Mouse (Mus musculus) hindbrain, embryonic 14.5 days (tissue): ENCODE data around the gene Ppp2r5e. TPM values are rescaled to one million over a fixed set of nuclear protein-coding genes. Genes with fewer than 3 reads are reported as not detected.

Experiments
- ATAC-seq: fragments of 200-750 bp; cut with Nextera tagmentation; 2 replicates; pipeline ENCODE4 v1.8.0; 2017; ENCODE audit warnings: moderate number of reproducible peaks, mild to moderate bottlenecking, moderate TSS enrichment, moderate library complexity; ENCODE audit not compliant: low FRiP score
- DNase-seq: peaks from one replicate; pipeline ENCODE4 v3.0.0-alpha.2; 2015; ENCODE audit warnings: low spot score
- H3K27ac ChIP-seq: fragments of 300-500 bp; sonication (generic); 2 replicates; pipeline ENCODE4 v1.5.1; 2014; ENCODE audit warnings: mild to moderate bottlenecking, moderate library complexity
- H3K27me3 ChIP-seq: fragments of 300-500 bp; sonication (generic); 2 replicates; pipeline ENCODE4 v1.6.1; 2014; ENCODE audit warnings: mild to moderate bottlenecking, low read length, mixed read lengths; ENCODE audit not compliant: control insufficient read depth, insufficient read depth
- H3K36me3 ChIP-seq: fragments of 300-500 bp; sonication (generic); replicated peaks from 2 replicates; pipeline ENCODE4 v1.6.1; 2014; ENCODE audit not compliant: control insufficient read depth, insufficient read depth
- H3K4me1 ChIP-seq: fragments of 300-500 bp; sonication (generic); replicated peaks from 2 replicates; pipeline ENCODE4 v1.6.1; 2014; ENCODE audit warnings: antibody characterized with exemption, low read length, mixed read lengths; ENCODE audit not compliant: control insufficient read depth, insufficient read depth
- H3K4me2 ChIP-seq: fragments of 300-500 bp; sonication (generic); replicated peaks from 2 replicates; pipeline ENCODE4 v1.6.1; 2014; ENCODE audit warnings: mild to moderate bottlenecking, moderate library complexity
- H3K4me3 ChIP-seq: fragments of 300-500 bp; sonication (generic); replicated peaks from 2 replicates; pipeline ENCODE4 v1.5.1; 2014; ENCODE audit warnings: mild to moderate bottlenecking, low read length
- H3K9ac ChIP-seq: fragments of 300-500 bp; sonication (generic); 2 replicates; pipeline ENCODE4 v1.6.1; 2014
- H3K9me3 ChIP-seq: fragments of 300-500 bp; sonication (generic); 2 replicates; pipeline ENCODE4 v1.6.1; 2016; ENCODE audit warnings: low read length; ENCODE audit not compliant: control insufficient read depth
- WGBS: fragments of 180-500 bp; shearing (Covaris S2); extraction: QIAGEN DNeasy Blood & Tissue Kit; methylation state at CpG from one replicate; pipeline ENCODE4 v1.1.7; 2014; 5-methylcytosine and 5-hydroxymethylcytosine counted together
- polyA plus RNA-seq: library from polyadenylated mRNA; unstranded; fragments of >200 nt; fragmentation: Nextera tagmentation; extraction: Ambion mirVana; gene quantifications from 2 replicates; pipeline ENCODE4 v1.2.1, GENCODE M21; 2014

Gene Ppp2r5e
- polyA plus RNA-seq, 1 experiment from 2014 or later: 27.1 TPM

- 92% methylated on average over 10 of the region's 10 CpGs for WGBS
- ATAC-seq (no peak), DNase-seq (no peak)
- H3K27ac ChIP-seq: no peak overlapping the region
- peaks cover 8% of the 10 kb centered on the region for H3K36me3 ChIP-seq
- no peak overlapping the region for H3K4me3 ChIP-seq
- no peaks in the 10 kb centered on the region for H3K27me3 ChIP-seq
- H3K9ac ChIP-seq: no peak overlapping the region
- 0 out of 2 replicates have a peak, but pooled peaks cover 4% of the 10 kb centered on the region for H3K4me1 ChIP-seq
- H3K9me3 ChIP-seq: no peaks in the 10 kb centered on the region
- H3K4me2 ChIP-seq: no peak overlapping the region
Measured at GRCm38 (mm10) chr12:75519181-75519940, 76.7 kb downstream of the Ppp2r5e start.

DNA sequence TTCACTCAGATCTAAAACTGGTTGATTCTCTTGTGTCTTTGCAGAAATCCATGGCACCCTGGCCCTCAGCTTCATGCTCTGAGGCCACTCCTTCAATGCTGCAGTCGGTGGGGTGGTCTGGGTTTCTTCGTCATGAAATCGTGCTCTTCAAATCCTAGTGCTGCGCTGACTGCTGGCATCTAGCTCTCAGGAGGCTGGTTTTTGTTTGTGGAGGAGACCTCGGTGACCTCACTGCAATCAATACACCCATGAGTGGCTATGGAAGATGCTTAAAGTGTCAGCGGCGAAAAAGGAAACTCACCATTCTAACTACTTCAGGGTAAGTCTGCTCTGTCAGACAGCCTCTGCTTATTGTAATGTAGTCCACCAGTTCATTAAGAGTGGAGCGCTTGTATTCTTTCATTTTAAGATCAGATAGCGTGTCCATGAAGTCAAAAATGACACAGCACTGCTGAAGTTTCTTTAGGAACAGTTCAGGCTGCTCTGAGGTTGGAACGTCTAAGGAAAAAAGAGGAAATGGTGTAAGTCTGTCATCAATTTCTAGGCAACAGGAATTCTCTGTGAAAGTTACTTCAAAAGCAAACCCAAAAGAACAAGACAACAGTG, 80.6 kb downstream of the Ppp2r5e start:
- DNase-seq: no peak
- ATAC-seq: no peak
- 44% methylated on average over 10 of the region's 10 CpGs for WGBS
- Histone ChIP-seq H3K27me3 (no peaks in the 10 kb centered on the region), H3K4me3 (no peak overlapping the region), H3K27ac (no peak overlapping the region), H3K4me2 (no peak overlapping the region), H3K4me1 (0 out of 2 replicates have a peak, but pooled peaks cover 4% of the 10 kb centered on the region), H3K36me3 (peaks cover 12% of the 10 kb centered on the region), H3K9me3 (no peaks in the 10 kb centered on the region), H3K9ac (no peak overlapping the region)

GRCm38 (mm10) chr12:75511520-75511919, 84.5 kb downstream of the Ppp2r5e start:
- Histone ChIP-seq H3K27me3 (no peaks in the 10 kb centered on the region), H3K36me3 (peaks cover 12% of the 10 kb centered on the region), H3K27ac (no peak overlapping the region), H3K9me3 (no peaks in the 10 kb centered on the region), H3K4me3 (no peak overlapping the region), H3K4me2 (no peak overlapping the region), H3K4me1 (0 out of 2 replicates have a peak, but pooled peaks cover 4% of the 10 kb centered on the region), H3K9ac (no peak overlapping the region)
- 94% methylated on average over 2 of the region's 2 CpGs for WGBS
- ATAC-seq (no peak), DNase-seq (no peak)

GRCm38 (mm10) chr12:75504991-75505650, 90.9 kb downstream of the Ppp2r5e start:
- H3K4me3 ChIP-seq: no peak overlapping the region
- H3K36me3 ChIP-seq: no peaks in the 10 kb centered on the region; the same call in 1 of the 2 replicates
- no peak overlapping the region for H3K9ac ChIP-seq
- no peaks in the 10 kb centered on the region for H3K9me3 ChIP-seq
- ATAC-seq (no peak), DNase-seq (no peak)
- no peak overlapping the region for H3K27ac ChIP-seq
- no peaks in the 10 kb centered on the region for H3K27me3 ChIP-seq
- H3K4me1 ChIP-seq: no peaks in the 10 kb centered on the region
- 80% methylated on average over 6 of the region's 6 CpGs for WGBS
- no peak overlapping the region for H3K4me2 ChIP-seq

- Histone ChIP-seq H3K36me3 (no peaks in the 10 kb centered on the region), H3K9ac (no peak overlapping the region), H3K4me3 (no peak overlapping the region), H3K9me3 (no peaks in the 10 kb centered on the region), H3K27me3 (no peaks in the 10 kb centered on the region), H3K27ac (no peak overlapping the region), H3K4me2 (no peak overlapping the region), H3K4me1 (no peaks in the 10 kb centered on the region)
- 90% methylated on average over 4 of the region's 4 CpGs for WGBS
- no peak for DNase-seq
- ATAC-seq: no peak
Measured at GRCm38 (mm10) chr12:75502664-75503063, 93.4 kb downstream of the Ppp2r5e start.

- WGBS: 93% methylated on average over 1 of the region's 1 CpGs
- no peak for ATAC-seq
- no peak overlapping the region for H3K4me3 ChIP-seq
- no peak overlapping the region for H3K4me2 ChIP-seq
- H3K36me3 ChIP-seq: no peaks in the 10 kb centered on the region
- no peaks in the 10 kb centered on the region for H3K4me1 ChIP-seq
- DNase-seq: no peak
- H3K27ac ChIP-seq: no peak overlapping the region
- H3K9me3 ChIP-seq: no peaks in the 10 kb centered on the region
- H3K27me3 ChIP-seq: no peaks in the 10 kb centered on the region
- H3K9ac ChIP-seq: no peak overlapping the region
Measured at GRCm38 (mm10) chr12:75497698-75498097, 98.3 kb downstream of the Ppp2r5e start.

DNA sequence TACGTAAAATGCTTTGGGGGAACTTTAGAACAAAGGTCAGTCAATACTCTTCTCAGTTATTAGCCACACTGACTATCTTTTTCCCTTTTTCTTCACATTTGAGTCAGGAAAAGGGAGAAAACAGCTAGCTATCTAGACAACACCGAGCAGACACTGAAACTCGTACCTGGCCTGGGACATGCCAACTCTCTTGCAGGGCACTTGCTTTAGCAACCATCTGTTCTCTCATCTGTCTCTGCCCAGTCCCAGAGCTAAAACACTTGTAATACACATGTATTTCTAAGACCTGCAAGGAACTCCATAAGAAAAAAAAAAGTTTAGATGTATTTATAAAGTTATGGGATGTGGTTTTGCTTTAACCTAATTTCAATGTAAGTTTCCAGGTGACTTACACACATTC, 100.4 kb downstream of the Ppp2r5e start:
- Histone ChIP-seq H3K4me2 (no peak overlapping the region), H3K4me3 (no peak overlapping the region), H3K4me1 (no peaks in the 10 kb centered on the region), H3K27ac (no peak overlapping the region), H3K9ac (no peak overlapping the region), H3K27me3 (no peaks in the 10 kb centered on the region), H3K9me3 (no peaks in the 10 kb centered on the region), H3K36me3 (no peaks in the 10 kb centered on the region)
- ATAC-seq (no peak), DNase-seq (no peak)
- WGBS: 88% methylated on average over 3 of the region's 3 CpGs

DNA sequence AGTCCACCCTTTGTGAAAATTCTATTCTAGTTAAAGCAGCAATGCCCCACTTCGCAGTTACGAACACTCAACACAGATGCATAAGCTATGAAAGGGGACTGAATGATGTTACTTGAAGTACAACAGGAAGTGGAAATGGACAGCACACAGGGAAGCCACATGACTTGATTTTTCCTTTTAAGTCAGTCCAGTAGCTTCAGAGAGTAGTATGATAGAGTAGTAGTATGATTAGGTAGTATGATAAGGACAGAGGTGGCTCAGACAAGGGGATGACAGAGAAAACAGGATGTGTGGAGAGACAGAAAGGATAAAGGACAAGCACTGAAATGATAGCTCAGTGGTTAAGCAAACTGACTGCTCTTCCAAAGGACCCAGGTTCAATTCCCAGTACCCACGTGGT, 101.4 kb downstream of the Ppp2r5e start:
- no peak overlapping the region for H3K4me2 ChIP-seq
- H3K4me3 ChIP-seq: no peak overlapping the region
- H3K27ac ChIP-seq: no peak overlapping the region
- ATAC-seq (no peak), DNase-seq (no peak)
- no peaks in the 10 kb centered on the region for H3K9me3 ChIP-seq
- WGBS: 97% methylated on average over 3 of the region's 3 CpGs
- H3K27me3 ChIP-seq: no peaks in the 10 kb centered on the region
- no peaks in the 10 kb centered on the region for H3K4me1 ChIP-seq
- no peak overlapping the region for H3K9ac ChIP-seq
- H3K36me3 ChIP-seq: no peaks in the 10 kb centered on the region

GRCm38 (mm10) chr12:75492549-75493327, 103.3 kb downstream of the Ppp2r5e start:
- ATAC-seq (no peak), DNase-seq (no peak)
- H3K4me2 ChIP-seq: no peak overlapping the region
- no peaks in the 10 kb centered on the region for H3K9me3 ChIP-seq
- no peak overlapping the region for H3K9ac ChIP-seq
- no peaks in the 10 kb centered on the region for H3K4me1 ChIP-seq
- H3K27ac ChIP-seq: no peak overlapping the region
- no peak overlapping the region for H3K4me3 ChIP-seq
- H3K27me3 ChIP-seq: no peaks in the 10 kb centered on the region
- no peaks in the 10 kb centered on the region for H3K36me3 ChIP-seq
- 86% methylated on average over 3 of the region's 3 CpGs for WGBS
